Mouse (Mus musculus) liver, embryonic 12.5 days (tissue): Measurements from ENCODE around the gene Krt15. TPM values are rescaled to one million over a fixed set of nuclear protein-coding genes. Genes with fewer than 3 reads are reported as not detected.

Source experiments
- polyA plus RNA-seq: library from polyadenylated mRNA; unstranded; fragments of >200 nt; fragmentation: Nextera tagmentation; extraction: Ambion mirVana; gene quantifications from 2 replicates; pipeline ENCODE4 v1.2.1, GENCODE M21; 2016

Krt15 gene
- polyA plus RNA-seq, 1 experiment from 2014 or later = 0.36 TPM

Other genes starting within 250 kb of the Krt15 start
- not detected in 2 replicates for gene Krtap31-1, start 228.0 kb downstream of the Krt15 start, polyA plus RNA-seq
- gene Gm11565, start 221.2 kb downstream of the Krt15 start, polyA plus RNA-seq = not detected in 2 replicates
- gene Krtap31-2, start 199.6 kb downstream of the Krt15 start, polyA plus RNA-seq = not detected in 2 replicates
- gene Krtap9-5, start 187.5 kb downstream of the Krt15 start, polyA plus RNA-seq = not detected in 2 replicates
- gene Krtap29-1, start 156.9 kb downstream of the Krt15 start, polyA plus RNA-seq = not detected in 2 replicates
- not detected in 2 replicates for gene Krtap16-1, start 149.3 kb downstream of the Krt15 start, polyA plus RNA-seq
- gene Krtap17-1, start 141.9 kb downstream of the Krt15 start, polyA plus RNA-seq = not detected in 2 replicates
- gene Krt33a, start 119.7 kb downstream of the Krt15 start, polyA plus RNA-seq = not detected in 2 replicates
- not detected in 2 replicates for gene Krt33b, start 106.1 kb downstream of the Krt15 start, polyA plus RNA-seq
- gene Krt34, start 94.4 kb downstream of the Krt15 start, polyA plus RNA-seq = not detected in 2 replicates
- gene Krt31, start 85.4 kb downstream of the Krt15 start, polyA plus RNA-seq = not detected in 2 replicates
- gene Krt32, start 47.7 kb downstream of the Krt15 start, polyA plus RNA-seq = not detected in 2 replicates
- not detected in 2 replicates for gene Krt35, start 39.7 kb downstream of the Krt15 start, polyA plus RNA-seq
- not detected in 2 replicates for gene Krt36, start 30.3 kb downstream of the Krt15 start, polyA plus RNA-seq
- gene Krt13, start 14.4 kb downstream of the Krt15 start, polyA plus RNA-seq = not detected in 2 replicates
- 4.0 and 6.7 TPM in 2 replicates for gene Krt19, start 12.7 kb upstream of the Krt15 start, polyA plus RNA-seq
- not detected in 2 replicates for gene Krt9, start 57.3 kb upstream of the Krt15 start, polyA plus RNA-seq
- gene Krt14, start 71.6 kb upstream of the Krt15 start, polyA plus RNA-seq = 1.1 and 1.7 TPM in 2 replicates
- not detected in 2 replicates for gene Krt16, start 113.0 kb upstream of the Krt15 start, polyA plus RNA-seq
- gene Krt17, start 125.1 kb upstream of the Krt15 start, polyA plus RNA-seq = 0.27 and 0.30 TPM in 2 replicates
- gene Krt42, start 133.9 kb upstream of the Krt15 start, polyA plus RNA-seq = not detected in 2 replicates
- 1,823 and 1,858 TPM in 2 replicates for gene Eif1, start 184.0 kb upstream of the Krt15 start, polyA plus RNA-seq
- gene Gast, start 198.5 kb upstream of the Krt15 start, polyA plus RNA-seq = not detected in 2 replicates
- gene Hap1, start 220.2 kb upstream of the Krt15 start, polyA plus RNA-seq = 0.43 and 0.47 TPM in 2 replicates